Mouse (Mus musculus) MN1 (cell line): ENCODE measurements around the gene Gast.
"Not testable (repeated sequence)": the region's sequence is repeated elsewhere in the genome, so short reads cannot be mapped to it uniquely, and the experiment has no call there.

Experiments
- DNase-seq: peaks from one replicate; pipeline ENCODE4 v3.0.0-alpha.2; 2016; ENCODE audit warnings: low spot score

Gast gene

DNA sequence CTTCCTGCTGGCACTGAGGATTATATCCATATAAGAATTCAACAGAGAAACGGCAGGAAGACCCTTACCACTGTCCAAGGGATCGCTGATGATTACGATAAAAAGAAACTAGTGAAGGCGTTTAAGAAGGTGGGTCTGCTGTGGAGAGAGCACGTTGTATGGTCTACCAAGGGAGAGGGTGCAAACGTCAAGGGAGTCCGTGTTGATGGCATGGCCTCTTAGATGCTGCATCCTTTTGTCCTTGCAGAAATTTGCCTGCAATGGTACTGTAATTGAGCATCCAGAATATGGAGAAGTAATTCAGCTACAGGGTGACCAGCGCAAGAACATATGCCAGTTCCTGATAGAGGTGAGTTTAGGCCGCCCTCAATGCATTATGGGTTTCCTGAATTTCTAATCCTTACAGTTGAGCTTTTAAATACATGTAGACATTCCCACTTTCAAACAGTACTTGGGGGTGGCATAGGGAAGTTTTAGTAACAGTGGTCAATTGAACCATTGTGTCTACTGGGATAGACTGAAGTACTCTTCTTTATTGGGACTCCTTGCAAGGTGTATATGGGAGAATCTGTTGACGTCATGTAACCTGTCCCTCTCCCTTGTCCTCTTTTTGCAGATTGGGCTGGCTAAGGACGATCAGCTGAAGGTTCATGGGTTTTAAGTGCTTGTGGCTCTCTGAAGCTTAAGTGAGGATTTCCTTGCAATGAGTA lies 13.4 kb upstream of the Gast start:
- not testable (repeated sequence) for DNase-seq

DNA sequence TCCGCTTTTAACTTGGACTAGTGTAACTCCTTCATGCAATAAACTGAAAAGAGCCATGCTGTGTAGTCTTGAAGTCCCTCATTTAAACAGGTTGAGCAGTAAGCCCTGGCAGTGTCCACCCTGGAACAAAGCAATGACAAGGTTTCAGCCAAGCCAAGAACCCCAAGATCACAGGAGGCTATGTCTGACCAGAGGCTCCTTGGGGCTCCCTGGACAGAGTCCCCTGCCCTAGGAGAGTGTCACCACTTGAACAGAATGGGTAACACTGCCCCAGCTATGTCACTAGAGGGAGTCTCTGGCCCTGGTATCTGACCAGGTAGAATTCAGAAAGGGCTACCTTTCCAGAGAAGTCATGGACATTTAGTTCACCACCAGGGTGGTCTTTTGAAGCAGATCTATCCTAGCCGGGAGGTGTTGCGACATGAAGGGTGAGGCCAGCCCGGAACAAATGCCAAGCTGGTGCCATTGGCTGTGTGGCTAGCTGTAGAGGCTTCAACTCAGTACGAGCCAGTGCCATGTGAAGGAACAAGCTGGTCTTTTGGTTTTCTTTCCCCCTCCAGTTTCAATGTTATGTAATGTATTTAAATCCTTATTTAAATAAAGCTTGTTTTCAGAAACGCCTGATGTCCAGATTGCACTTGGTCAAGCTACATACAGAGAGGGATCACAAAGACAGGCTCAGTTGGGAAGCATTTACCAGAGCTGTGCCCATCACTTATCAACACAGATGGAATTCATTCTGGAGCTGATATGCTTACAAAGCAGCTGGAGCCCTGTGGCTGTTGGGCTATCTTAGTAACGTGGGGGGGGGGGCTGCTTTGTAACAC lies 12.5 kb upstream of the Gast start:
- peak; percentile 32 for DNase-seq

DNA sequence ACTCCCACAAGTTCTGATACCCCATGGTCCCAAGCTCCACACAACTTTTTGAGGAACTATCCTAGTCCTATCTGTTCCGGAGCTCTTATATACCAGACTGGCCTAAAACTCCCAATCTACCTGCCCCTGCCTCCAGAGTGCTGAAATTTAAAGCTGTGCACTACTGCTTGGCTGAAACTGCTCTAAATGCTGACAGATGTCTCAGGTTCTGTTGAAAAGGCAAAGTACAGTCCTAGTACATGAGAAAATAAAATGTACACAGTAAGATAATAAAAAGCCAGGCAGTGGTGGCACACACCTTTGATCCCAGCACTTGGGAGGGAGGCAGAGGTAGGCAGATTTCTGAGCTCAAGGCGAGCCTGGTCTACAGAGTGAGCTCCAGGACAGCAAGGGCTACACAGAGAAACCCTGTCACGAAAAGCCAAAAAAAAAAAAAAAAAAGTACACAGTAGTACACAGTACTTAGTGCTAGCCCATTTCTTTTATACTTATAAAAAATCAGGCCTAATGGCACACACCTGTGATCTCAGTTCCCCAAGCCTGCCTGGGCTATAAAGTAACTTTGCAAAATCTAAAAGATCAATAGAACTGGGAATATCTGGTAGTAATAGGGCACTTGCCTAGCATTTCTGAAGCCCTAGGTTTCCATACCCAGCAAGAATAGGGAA lies 11.5 kb upstream of the Gast start:
- peak; percentile 28 for DNase-seq

DNA sequence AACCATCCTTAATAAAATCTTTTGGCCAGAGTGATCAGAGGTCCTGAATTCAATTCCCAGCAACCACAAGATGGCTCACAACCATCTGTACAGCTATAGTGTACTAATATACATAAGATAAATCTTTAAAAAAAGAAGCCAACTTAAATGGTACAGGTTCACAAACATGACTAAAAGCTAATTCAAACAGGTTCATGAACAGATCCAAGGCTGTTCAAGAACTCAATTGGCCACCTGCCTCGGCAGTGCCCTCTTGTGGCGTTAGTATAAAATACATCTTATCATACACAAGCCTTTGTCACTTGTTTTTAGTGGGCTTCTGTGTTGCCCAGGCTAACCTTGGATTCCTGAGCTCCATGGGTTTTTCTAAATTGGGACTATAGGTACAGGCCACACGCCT lies 10.6 kb upstream of the Gast start:
- peak; percentile 85 for DNase-seq

DNA sequence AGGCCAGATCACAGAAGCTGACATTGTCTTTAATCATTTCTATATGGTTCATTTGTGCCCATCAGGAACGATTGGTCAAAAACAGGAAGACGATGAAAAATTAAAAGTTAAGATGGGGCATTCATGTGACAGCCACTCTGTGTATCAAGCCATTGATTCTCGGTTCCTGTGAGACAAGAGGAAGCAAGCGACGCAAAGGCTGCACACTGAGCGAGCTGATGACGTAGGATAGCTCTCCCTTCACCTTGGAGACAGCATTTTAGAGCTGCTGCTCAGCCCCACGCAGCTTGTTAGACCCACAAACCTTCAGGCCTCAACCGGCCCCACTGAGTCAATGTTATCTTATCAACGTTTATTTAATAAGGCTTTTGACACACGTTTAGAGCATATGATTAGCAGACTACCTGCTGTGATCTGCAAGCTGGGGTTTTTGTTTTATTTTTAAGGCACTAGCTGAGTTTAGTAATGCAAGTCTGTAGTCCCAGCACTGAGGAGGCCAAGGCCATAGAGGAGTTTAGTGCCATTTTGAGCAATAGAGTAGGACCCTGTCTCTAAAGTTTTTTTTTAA lies 9.1 kb upstream of the Gast start:
- no peak for DNase-seq

DNA sequence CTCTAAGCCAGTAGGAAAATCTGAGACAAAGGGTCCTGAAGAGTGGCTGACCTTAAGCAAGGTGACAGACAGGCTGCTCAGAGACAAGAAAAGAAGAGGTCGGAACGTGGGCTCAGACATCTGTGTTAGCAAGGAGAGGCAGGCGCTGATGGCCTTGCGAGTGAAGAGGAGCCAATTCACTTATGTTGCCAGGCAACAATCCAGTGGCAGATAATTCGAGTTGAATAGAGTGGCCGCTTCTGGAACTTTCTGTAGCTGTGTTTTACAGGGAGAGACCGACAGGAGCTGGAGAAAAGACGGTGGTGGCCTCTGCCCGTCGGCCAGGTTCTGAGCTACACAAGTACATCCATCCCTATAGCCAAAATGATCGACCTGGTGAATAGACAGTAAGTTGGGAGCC lies 6.9 kb upstream of the Gast start:
- DNase-seq: peak; percentile 63

DNA sequence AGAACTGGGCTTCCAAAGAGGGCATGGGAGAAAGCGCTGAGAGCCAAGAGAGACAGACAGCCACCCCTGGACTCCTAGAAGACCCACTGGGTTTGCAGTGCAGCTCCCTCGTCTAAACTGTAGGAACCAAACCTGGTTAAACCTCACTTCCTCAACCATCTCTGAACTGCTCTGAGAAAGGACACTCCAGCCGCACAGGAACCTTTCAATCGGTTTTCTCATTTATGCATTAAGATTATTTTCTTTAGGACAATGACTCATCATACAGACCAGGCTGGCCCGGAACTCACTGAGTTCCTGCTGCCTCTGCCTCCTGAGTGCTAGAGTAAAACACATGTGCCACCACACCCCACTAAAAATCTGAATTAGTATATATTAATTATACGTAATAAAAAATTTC lies 6.4 kb upstream of the Gast start:
- DNase-seq: peak; percentile 31

DNA sequence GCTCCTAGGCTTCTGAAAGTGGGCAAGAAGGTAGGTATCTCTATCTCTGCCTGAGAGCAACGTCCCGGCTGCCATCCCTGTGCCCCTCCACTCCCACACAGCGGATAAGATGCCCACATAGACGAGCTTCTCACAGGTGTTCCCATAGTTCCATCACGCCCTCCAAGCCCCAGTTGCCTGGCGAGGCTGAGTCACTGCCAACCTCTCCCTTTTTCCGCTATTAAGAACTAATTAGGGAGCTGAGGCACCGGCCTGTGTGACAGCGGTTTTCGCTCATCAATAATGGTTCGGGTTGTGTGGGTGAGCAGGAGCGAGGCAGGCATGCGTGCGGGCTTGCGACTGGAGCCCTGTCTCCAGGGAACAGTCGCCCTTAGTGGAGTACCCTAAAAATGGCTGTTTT lies 4.0 kb upstream of the Gast start:
- peak; percentile 50 for DNase-seq

DNA sequence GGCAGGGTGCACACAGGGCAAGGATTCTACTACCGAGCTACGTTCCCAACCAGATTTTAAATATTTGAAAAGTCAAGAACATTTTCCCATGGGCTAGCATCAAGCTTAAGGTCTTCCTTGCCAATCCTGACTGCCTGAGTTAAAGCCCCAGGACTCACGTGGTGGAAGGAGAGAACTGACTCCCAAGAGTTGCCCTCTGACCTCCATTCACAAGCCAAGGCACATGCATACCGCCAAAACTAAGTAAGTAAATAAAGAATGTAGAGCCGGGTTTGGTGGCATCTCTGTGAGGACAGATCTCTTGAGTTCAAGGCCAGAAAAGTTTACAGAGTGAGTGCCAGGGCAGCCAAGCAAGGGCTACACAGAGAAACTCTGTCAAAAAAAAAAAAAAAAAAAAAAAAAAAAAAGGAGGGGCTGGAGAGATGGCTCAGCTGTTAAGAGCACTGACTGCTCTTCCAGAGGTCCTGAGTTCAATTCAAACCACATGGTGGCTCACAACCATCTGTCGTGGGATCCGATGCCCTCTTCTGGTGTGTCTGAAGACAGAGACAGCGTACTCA lies 3.3 kb upstream of the Gast start:
- DNase-seq: not testable (repeated sequence)

DNA sequence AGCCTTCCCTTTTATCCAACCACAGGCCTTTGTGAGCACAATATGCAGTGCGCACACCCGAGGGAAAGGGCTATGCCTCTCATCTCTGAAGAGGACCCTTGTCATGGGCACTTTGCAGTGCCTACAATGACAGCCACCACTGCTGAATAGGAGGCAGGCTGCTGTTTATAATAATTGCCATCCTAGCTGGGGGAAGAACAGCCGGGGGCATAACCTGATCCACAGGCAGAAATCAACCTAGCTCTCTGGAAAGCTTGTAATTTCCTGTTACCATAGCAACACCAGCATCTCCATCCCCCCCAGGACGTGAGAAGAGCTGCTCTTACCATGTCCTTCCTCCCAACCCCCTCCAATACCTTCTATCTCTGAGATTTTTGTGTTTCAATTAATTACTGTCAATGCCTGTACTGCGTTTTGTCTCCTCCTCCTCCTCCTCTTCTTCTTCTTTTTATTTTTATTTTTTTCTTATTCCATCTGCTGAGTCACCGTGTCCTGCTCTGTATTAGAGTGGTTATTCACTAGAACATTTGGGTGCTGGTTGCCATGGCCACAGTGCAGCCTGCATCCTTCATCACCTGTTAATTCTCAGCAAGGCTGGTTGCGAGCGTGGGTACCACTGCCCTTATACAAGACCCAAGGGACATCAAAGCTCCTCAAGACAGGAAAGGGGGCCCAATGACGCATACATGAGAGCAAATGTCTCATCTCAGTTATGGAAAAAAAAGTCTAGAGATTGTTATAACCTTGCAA lies 1.3 kb upstream of the Gast start:
- peak; percentile 66 for DNase-seq

DNA sequence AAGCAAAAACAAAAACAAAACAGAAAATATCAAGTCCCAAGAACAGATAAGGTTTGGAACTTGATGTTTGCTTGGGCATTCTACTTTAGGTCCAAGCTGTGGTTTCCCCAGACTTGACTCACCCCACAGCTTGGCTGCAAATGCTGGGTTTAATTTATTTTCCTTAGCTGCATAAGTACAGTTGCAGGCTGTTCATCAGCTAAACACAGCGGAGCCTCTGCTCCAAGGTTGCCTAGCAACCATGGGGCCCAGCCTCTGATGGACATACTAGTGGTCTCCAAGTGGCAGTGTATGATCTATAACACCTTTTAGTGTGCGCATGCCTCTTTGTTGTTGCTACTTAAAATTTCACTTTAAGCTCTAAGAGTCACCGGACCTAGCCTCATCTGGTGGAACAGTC lies 1.5 kb downstream of the Gast start:
- DNase-seq: no peak

DNA sequence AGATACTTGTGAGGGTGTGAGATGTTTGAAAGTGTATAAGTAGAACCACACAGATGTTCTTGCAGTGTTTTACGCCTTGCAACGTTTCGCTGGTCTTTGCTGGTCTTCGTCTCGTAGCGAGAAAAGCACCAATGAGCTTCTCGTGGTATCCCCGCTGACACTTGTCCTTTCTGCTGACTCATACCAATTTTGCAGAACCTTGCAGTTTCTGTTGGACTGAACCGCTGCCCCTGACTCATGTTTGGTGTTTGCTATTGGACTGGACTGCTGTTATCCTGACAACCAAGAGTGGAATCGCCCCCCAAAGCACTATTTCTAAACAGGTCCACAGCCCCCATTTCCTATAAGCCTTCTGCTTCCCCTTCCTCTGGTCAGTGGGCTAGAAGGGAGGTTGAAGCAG lies 10.1 kb downstream of the Gast start:
- DNase-seq: no peak

DNA sequence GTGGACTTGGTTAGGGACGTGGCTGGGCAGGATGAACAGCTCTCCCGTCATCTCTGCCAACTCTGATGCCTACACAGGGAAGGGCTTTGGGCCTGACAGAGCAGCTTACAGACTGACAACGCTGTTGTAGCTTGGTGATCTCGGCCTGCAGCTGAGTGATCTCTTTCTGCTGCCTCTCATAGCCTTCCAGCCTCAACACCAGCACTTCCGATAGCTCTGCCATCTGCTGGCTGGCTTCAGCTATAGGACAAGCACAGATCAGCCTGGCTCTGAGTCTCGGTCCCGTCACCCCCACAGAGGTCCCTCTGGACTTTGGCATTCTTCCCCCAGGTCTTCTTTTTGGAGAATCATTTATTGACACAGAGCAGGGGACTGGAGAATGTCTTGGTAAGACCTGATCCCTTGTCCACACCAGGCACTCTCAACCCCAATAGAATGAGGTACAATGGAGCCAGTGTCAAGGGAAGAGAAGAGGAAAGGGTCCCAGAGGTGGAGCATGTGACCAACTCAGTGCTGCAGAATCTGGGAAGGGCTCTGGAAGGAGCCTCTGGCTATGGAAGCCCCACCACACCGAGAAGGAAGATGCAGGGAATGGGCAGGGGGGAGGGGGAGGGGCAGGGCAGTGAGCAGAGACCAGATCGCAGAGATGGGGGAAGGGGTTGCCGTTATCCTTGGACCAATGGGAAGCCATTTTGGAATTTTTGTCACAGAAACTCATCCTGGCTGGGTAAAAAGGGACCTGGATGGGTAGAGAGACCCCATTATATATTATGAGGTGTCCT lies 18.1 kb downstream of the Gast start:
- DNase-seq: peak; percentile 35

DNA sequence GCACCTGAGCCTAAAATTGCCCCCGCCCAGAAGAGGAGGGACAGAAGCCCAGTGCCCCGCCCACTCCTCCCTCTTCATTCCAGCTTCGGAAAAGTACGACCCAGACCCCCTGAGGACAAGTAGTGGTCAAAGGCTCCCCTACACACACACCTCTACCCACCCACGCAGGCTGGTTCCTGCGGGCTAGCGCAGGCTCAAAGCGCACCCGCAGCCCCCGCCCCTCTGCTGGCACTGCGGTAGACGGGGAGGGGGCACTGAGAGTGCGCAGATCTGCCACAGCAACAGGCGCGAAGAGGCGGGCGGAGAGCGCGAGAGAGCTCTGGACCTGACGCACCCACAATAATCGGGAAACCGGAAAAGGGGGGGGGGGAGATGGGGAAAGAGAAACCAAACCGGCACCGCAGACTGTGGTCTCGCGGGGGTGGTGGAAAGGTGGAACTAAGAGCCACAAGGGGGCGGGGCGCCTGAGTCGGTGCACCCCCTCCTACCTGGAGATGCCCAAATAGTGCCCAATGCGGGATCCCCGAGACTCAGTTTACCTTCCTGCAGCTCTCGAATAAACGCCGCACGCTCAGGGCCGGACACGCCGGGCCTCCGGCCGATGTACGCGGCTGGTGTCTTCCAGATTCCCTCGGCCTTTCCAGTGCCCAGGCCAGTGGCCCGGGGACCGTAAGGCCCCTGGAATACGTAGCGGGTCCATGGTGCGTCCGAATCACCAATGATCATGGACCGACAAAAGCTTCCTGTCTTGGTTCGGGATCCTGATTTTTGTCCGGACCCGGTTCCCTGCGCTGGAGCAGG lies 21.1 kb downstream of the Gast start:
- DNase-seq: peak; percentile 79

DNA sequence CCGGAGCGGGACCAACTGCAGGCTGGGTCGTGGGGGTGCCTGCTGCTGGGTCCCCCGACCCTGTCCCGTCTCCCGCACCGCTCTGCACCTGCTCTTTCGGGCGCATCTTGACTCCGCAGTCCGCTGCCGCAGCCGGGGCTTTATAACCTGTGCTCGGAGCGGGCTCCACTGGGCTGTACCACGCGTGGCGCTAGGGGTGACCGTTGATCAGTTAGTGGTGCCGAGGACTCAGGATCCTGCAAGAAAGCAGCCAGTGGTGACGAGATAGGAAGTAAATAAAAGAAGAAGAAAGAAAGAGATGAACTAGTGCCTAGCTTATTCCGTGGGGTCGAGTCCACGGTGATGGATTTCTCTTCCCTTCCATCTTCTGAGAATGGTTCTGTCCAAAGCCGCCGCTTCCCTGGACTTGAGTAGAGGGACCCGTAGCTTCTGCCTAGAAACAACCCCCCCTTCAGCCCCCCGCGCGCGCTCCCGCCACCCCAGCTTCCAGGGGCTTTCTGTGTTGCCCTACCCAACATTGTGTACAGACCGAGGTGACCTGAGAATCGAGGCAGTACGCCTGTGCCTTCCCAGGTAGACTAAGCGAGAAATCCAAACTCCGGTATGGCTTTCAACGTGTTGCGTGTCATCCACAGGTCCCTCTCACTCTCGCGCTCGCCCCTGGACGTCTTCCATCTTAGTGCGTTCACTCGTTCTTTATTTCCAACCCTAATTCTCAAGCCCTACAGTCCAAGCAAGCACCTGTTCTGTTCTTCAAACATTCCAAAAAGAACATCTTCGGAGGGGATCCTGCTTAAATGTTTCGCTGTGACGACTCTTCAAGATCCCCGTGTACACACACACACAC lies 22.0 kb downstream of the Gast start, which contains the start of gene Hap1:
Hap1 (minus strand) TSS at position 157 of the 847 bp plus-strand sequence.
- DNase-seq: peak; percentile 88

DNA sequence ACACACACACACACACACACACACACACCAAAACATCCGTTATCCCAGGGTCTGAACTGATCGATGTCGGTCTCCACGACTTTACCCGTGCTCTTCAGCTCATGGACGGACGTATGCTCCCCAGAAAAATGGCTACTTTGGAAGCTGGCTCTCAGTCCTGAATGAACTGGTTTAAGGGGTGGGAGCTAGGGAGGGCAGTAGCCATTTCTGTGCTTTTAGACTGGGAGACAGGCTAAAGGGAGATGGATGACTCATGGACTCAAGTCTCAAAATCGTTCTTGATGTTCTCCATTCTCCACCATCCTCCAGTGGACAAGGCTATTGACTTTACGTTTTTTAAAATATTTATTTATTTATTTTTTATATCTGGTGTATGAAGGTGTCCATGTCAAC lies 22.6 kb downstream of the Gast start:
- DNase-seq: peak; percentile 65

DNA sequence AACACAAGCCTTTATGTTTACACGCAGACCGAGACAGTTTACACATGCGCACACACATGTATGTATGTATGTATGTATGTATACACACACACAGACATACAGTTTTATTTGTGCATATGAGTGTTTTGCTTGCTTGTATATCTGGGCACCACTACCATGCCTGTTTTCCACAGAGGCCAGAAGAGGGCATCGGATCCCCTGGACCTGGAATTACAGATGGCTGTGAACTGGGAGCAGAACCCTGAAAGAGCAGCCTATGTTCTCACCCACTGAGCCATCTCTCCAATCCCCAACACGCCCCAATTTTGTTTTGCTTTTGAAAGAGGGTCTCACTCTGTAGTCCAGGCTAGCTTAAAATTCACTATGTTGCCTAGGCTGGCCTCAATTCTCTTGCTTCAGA lies 23.2 kb downstream of the Gast start:
- no peak for DNase-seq

DNA sequence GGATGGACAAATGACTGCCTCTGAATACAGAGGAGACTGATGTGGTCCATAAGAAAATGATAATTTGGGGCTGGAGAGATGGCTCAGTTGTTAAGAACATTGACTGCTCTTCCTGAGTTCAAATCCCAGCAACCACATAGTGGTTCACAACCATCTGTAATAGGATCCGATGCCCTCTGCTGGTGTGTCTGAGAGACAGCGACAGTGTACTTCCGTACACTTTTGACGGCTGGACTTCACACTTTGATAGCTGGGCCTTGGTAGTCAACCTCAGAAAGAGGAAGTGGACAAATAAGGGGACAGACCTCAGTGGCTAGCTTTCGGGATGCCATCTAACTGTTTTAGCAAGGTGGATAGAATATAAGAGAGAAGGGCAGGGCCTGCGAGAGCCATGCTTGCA lies 26.0 kb downstream of the Gast start:
- no peak for DNase-seq

DNA sequence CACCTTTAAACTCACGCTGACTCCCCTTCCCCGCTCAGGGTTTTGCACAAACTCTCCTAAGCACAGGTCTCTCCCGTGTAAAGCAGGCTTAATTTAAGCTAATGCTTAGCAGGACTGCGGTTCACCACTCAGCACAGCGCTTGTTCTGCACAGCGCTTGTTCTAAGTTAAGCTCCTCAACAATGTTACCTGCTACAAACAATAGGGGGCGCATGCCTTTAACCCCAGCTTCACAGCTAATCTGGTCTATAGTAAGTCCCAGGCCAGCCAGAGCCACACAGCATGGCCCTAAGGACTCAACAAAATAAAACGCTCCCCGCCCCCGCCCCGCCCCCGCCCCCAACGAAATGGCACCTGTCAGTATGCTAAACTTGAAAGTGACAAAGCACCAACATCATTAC lies 26.9 kb downstream of the Gast start:
- DNase-seq: not testable (repeated sequence)
